Mouse (Mus musculus) liver, embryonic 16.5 days (tissue): ENCODE results near the gene Mpzl3. TPM values are rescaled to one million over a fixed set of nuclear protein-coding genes. Genes with fewer than 3 reads are reported as not detected.

ENCODE experiments used
- ATAC-seq: fragments of 200-750 bp; cut with Nextera tagmentation; 2 replicates; pipeline ENCODE4 v1.8.0; 2017; ENCODE audit warnings: low read depth, mild to moderate bottlenecking, moderate number of reproducible peaks, moderate library complexity
- H3K27ac ChIP-seq: fragments of 300-500 bp; sonication (generic); 2 replicates; pipeline ENCODE4 v1.5.1; 2014; ENCODE audit warnings: mild to moderate bottlenecking, low read length
- H3K27me3 ChIP-seq: fragments of 300-500 bp; sonication (generic); 2 replicates; pipeline ENCODE4 v1.6.1; 2014; ENCODE audit warnings: low read depth, low read length, mixed read lengths; ENCODE audit not compliant: control insufficient read depth, insufficient read depth
- H3K36me3 ChIP-seq: fragments of 300-500 bp; sonication (generic); 2 replicates; pipeline ENCODE4 v1.6.1; 2014; ENCODE audit warnings: mild to moderate bottlenecking; ENCODE audit not compliant: control insufficient read depth, insufficient read depth
- H3K4me1 ChIP-seq: fragments of 300-500 bp; sonication (generic); 2 replicates; pipeline ENCODE4 v1.6.1; 2014; ENCODE audit warnings: low read depth, low read length, mixed read lengths; ENCODE audit not compliant: control insufficient read depth
- H3K4me2 ChIP-seq: fragments of 300-500 bp; sonication (generic); 2 replicates; pipeline ENCODE4 v1.6.1; 2014; ENCODE audit warnings: low read depth, low read length, mixed read lengths
- H3K4me3 ChIP-seq: fragments of 300-500 bp; sonication (generic); 2 replicates; pipeline ENCODE4 v1.5.1; 2014; ENCODE audit warnings: low read depth, mild to moderate bottlenecking, low read length
- H3K9ac ChIP-seq: fragments of 300-500 bp; sonication (generic); 2 replicates; pipeline ENCODE4 v1.6.1; 2014; ENCODE audit warnings: low read depth, low read length
- H3K9me3 ChIP-seq: fragments of 300-500 bp; sonication (generic); replicated peaks from 2 replicates; pipeline ENCODE4 v1.6.1; 2016; ENCODE audit warnings: low read length; ENCODE audit not compliant: control insufficient read depth
- WGBS: fragments of 180-500 bp; shearing (Covaris S2); extraction: QIAGEN DNeasy Blood & Tissue Kit; methylation state at CpG from one replicate; pipeline ENCODE4 v1.1.7; 2014; ENCODE audit not compliant: insufficient replicate concordance; 5-methylcytosine and 5-hydroxymethylcytosine counted together
- polyA plus RNA-seq: library from polyadenylated mRNA; unstranded; fragments of >200 nt; fragmentation: Nextera tagmentation; extraction: Ambion mirVana; gene quantifications from 2 replicates; pipeline ENCODE4 v1.2.1, GENCODE M21; 2015

The Mpzl3 gene
- polyA plus RNA-seq, 1 experiment from 2014 or later: 1.1 TPM

GRCm38 (mm10) chr9:45058304-45058940 lies 3.4 kb downstream of the Mpzl3 start:
- no peak overlapping the region for H3K4me3 ChIP-seq
- H3K27ac ChIP-seq: no peak overlapping the region
- no peak overlapping the region for H3K4me2 ChIP-seq
- H3K27me3 ChIP-seq: peaks cover 7% of the 10 kb centered on the region
- no peaks in the 10 kb centered on the region; the same call in 1 of the 2 replicates for H3K4me1 ChIP-seq
- no peak for ATAC-seq
- no peaks in the 10 kb centered on the region for H3K9me3 ChIP-seq
- 35% methylated on average over 5 of the region's 5 CpGs for WGBS
- H3K36me3 ChIP-seq: no peaks in the 10 kb centered on the region
- H3K9ac ChIP-seq: no peak overlapping the region

DNA sequence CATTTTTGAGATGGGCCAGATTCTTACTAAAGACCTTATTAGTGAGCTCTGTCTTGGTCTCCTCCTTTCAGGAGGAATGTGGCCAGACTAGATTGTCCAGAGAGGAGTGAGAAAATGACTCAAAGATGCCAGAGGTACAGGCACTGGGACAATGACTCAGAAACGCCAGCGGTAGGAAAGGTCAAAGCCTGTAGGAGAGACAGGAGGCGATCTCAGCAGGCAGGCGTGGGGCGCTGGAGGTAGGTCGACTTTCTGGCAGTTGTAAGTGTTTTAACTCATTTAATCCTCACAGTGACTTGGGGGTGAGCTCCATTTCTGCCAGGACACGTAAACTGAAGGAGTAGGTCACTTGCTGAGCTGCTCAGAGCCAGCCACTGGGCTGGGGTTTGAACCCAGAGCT lies 5.2 kb downstream of the Mpzl3 start:
- H3K27ac ChIP-seq: no peak overlapping the region
- peaks cover 3% of the 10 kb centered on the region for H3K27me3 ChIP-seq
- H3K36me3 ChIP-seq: no peaks in the 10 kb centered on the region
- no peak overlapping the region for H3K4me3 ChIP-seq
- H3K4me1 ChIP-seq: no peaks in the 10 kb centered on the region
- H3K9ac ChIP-seq: no peak overlapping the region
- H3K4me2 ChIP-seq: no peak overlapping the region
- 45% methylated on average over 7 of the region's 7 CpGs for WGBS
- ATAC-seq: no peak
- H3K9me3 ChIP-seq: no peaks in the 10 kb centered on the region

DNA sequence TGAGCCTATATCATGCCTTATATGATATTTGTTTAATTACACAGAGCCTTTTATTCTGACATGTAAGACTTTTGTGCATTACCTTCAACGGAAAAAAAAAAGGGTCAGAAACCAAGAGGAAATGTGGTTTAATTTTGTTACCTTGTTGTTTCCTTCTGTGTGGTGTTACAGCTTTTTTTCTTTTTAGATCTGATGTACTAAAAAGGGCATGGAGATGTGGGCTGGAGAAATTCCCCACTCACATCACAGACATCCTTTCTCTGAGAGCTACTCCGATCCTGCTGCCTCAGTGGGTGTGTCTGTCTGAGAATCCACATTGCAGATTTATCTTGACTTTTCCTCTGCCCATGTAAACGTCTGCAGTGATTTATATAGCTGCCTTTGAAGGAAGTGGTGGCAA lies 7.7 kb downstream of the Mpzl3 start:
- Histone ChIP-seq H3K4me1 (no peaks in the 10 kb centered on the region), H3K4me2 (no peak overlapping the region), H3K36me3 (no peaks in the 10 kb centered on the region), H3K27ac (no peak overlapping the region), H3K27me3 (no peaks in the 10 kb centered on the region), H3K4me3 (no peak overlapping the region), H3K9me3 (no peaks in the 10 kb centered on the region), H3K9ac (no peak overlapping the region)
- ATAC-seq: no peak
- 43% methylated on average over 3 of the region's 3 CpGs for WGBS

DNA sequence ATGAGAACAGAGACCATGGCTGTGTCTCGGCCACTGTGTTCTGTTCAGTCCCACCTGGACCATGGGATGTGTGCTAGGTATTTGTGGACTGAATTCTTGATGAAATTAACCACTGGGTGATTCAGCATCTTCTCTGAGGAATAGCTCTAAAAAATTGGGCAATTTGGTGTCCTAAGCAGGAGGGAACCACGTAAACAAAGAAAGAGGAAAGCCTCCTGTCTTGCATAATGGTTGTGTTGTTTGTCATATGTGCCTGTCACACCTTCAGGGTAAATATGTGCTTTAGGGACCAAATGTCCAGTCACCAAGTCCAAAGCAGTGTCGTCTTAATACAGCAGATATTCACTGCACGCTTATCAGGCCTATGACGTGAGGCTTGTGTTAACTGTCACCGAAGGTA lies 9.4 kb downstream of the Mpzl3 start:
- WGBS: 49% methylated on average over 6 of the region's 6 CpGs
- Histone ChIP-seq H3K9me3 (no peaks in the 10 kb centered on the region), H3K27ac (no peak overlapping the region), H3K4me3 (no peak overlapping the region), H3K27me3 (no peaks in the 10 kb centered on the region), H3K4me1 (no peaks in the 10 kb centered on the region), H3K9ac (no peak overlapping the region), H3K36me3 (no peaks in the 10 kb centered on the region), H3K4me2 (no peak overlapping the region)
- peak; percentile 60 for ATAC-seq

GRCm38 (mm10) chr9:45066735-45067134 lies 11.7 kb downstream of the Mpzl3 start:
- no peak overlapping the region for H3K4me2 ChIP-seq
- H3K4me1 ChIP-seq: no peaks in the 10 kb centered on the region
- ATAC-seq: no peak
- no peak overlapping the region for H3K4me3 ChIP-seq
- H3K9me3 ChIP-seq: no peaks in the 10 kb centered on the region
- H3K27ac ChIP-seq: no peak overlapping the region
- H3K36me3 ChIP-seq: no peaks in the 10 kb centered on the region
- no peaks in the 10 kb centered on the region for H3K27me3 ChIP-seq
- whole genome bisulfite sequencing: 59% methylated on average over 4 of the region's 4 CpGs
- H3K9ac ChIP-seq: no peak overlapping the region

DNA sequence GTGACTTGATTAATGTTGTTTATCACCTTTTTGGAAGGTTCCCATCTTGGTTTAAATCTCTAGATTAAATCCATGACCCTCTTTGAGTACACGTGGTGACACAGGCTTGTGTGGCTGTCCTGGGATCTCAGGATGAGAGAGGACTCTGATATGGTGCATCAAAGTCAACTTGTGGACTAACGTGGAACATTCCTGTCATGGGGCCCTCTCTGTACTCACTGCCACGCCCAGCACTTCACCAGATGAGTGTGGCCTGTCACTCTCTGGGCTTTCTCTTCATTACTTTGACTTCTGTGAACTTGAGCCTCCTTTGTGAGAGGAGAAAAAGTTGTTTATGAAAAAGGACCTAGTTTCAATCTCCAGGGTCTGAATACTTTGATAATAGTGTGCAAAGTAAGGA lies 16.8 kb downstream of the Mpzl3 start:
- no peak overlapping the region for H3K4me3 ChIP-seq
- WGBS: 31% methylated on average over 3 of the region's 3 CpGs
- H3K9ac ChIP-seq: no peak overlapping the region
- ATAC-seq: no peak
- no peaks in the 10 kb centered on the region for H3K9me3 ChIP-seq
- H3K27ac ChIP-seq: no peak overlapping the region
- H3K27me3 ChIP-seq: no peaks in the 10 kb centered on the region
- H3K4me2 ChIP-seq: no peak overlapping the region
- no peaks in the 10 kb centered on the region for H3K36me3 ChIP-seq
- no peaks in the 10 kb centered on the region for H3K4me1 ChIP-seq

DNA sequence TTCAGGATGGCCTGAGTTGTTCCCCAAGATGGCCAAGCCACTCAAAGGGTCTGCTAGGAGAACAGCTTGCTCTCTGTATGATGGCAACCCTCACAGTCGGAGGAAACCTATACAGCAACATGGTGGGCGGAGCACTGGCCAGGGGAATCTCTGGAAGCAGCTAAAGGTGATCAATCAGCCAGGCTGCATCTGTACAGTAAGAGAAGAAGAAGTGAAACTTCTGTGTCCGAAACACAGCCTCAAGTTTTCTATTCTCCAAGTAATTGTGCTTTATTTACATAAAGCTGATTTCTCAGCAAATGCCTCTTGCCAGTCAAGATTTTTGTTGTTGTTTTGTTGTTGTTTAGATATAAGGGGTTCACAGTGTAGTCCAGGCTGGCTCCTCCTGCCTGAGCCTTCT lies 22.9 kb downstream of the Mpzl3 start:
- Histone ChIP-seq H3K27ac (no peak overlapping the region), H3K4me1 (no peaks in the 10 kb centered on the region), H3K27me3 (no peaks in the 10 kb centered on the region; the same call in 1 of the 2 replicates), H3K36me3 (no peaks in the 10 kb centered on the region), H3K4me3 (no peak overlapping the region), H3K9me3 (no peaks in the 10 kb centered on the region), H3K9ac (no peak overlapping the region), H3K4me2 (no peak overlapping the region)
- ATAC-seq: no peak
- 28% methylated on average over 3 of the region's 3 CpGs for WGBS

DNA sequence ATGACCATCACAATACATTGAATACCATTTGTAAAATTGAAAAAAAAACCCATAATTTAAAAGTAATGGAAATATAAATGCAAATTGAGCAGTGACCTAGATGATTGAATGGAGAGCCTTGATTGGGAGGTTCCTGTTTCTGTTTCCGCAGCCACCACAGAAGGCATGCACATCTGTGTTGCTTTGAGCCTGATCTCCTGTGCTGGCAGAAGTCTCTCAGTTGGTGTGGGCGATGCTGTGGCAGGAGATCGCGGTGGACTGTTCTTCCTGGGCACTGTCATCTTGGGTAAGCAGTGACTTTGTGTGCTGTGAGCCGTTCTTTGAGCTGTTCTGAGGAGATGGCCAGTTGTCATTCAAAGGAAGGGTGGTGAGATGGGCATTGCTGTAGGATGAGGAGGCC lies 24.0 kb downstream of the Mpzl3 start, which contains the start of gene Jaml:
Jaml (plus strand) TSS at position 173 of the 400 bp plus-strand sequence.
- H3K9me3 ChIP-seq: no peaks in the 10 kb centered on the region
- no peaks in the 10 kb centered on the region for H3K36me3 ChIP-seq
- H3K4me3 ChIP-seq: no peak within 1 kb of the TSS
- H3K27ac ChIP-seq: no peak within 1 kb of the TSS
- no peaks in the 10 kb centered on the region; the same call in 1 of the 2 replicates for H3K27me3 ChIP-seq
- no peak within 1 kb of the TSS for H3K4me2 ChIP-seq
- ATAC-seq: no peak
- 36% methylated on average over 5 of the region's 5 CpGs for WGBS
- H3K9ac ChIP-seq: no peak within 1 kb of the TSS
- no peaks in the 10 kb centered on the region for H3K4me1 ChIP-seq

GRCm38 (mm10) chr9:45083132-45083531 lies 28.1 kb downstream of the Mpzl3 start:
- no peaks in the 10 kb centered on the region; the same call in 1 of the 2 replicates for H3K4me1 ChIP-seq
- H3K9ac ChIP-seq: no peak overlapping the region
- no peak overlapping the region for H3K4me3 ChIP-seq
- no peaks in the 10 kb centered on the region; the same call in 1 of the 2 replicates for H3K27me3 ChIP-seq
- WGBS: 71% methylated on average over 3 of the region's 3 CpGs
- H3K36me3 ChIP-seq: no peaks in the 10 kb centered on the region
- H3K27ac ChIP-seq: no peak overlapping the region
- no peak overlapping the region for H3K4me2 ChIP-seq
- no peaks in the 10 kb centered on the region for H3K9me3 ChIP-seq
- no peak for ATAC-seq
